In genomic region chr4:128317951-128318350, GRCm38 (mm10) we compare ENCODE assay signal across 13 mouse cellular contexts. TPM values are rescaled to one million over a fixed set of nuclear protein-coding genes. Genes with fewer than 3 reads are reported as not detected.
A peak's percentile ranks its signal among the peaks of the same experiment; 100 is the strongest.
DNase-seq lines count a peak whose midpoint lies in the region; ATAC-seq and TF ChIP-seq lines count a peak whose summit lies in the region.
"Had no signal": no experiment of that assay in that cellular context is flagged by ENCODE, and none has a peak within 500 bp of the region (broad histone marks: within the 10 kb centered on the region; RNA-seq: fewer than 3 reads in every experiment).

No protein-coding gene starts in this region.

- H3K27me3 ChIP-seq in heart, postnatal 0 days (ENCODE audit: control insufficient read depth, insufficient read depth, low read length) = no peaks in the 10 kb centered on the region
- H3K27me3 ChIP-seq in embryonic facial prominence, embryonic 11.5 days (ENCODE audit: control insufficient read depth, insufficient read depth, low read length) = no peaks in the 10 kb centered on the region
- H3K27me3 ChIP-seq in thymus, adult 2 months (ENCODE audit: control insufficient read depth, insufficient read depth, low read length) = no peaks in the 10 kb centered on the region
- H3K27me3 ChIP-seq: embryonic facial prominence, embryonic 15.5 days; midbrain, embryonic 13.5 days; stomach, embryonic 15.5 days had no signal

- 83% methylated on average over 4 of the region's 4 CpGs for WGBS in heart, postnatal 0 days
- WGBS in embryonic facial prominence, embryonic 11.5 days = 94% methylated on average over 4 of the region's 4 CpGs
- WGBS in thymus, adult 2 months = 95% methylated on average over 4 of the region's 4 CpGs

- no peaks in the 10 kb centered on the region for H3K4me1 ChIP-seq in heart, postnatal 0 days (ENCODE audit: control insufficient read depth, insufficient read depth)
- H3K4me1 ChIP-seq in embryonic facial prominence, embryonic 11.5 days (ENCODE audit: control insufficient read depth, insufficient read depth, low read length) = no peaks in the 10 kb centered on the region
- no peaks in the 10 kb centered on the region for H3K4me1 ChIP-seq in thymus, adult 2 months (replicated peaks; ENCODE audit: control insufficient read depth, insufficient read depth, low read length)
- H3K4me1 ChIP-seq: embryonic facial prominence, embryonic 15.5 days; limb, embryonic 12.5 days; midbrain, embryonic 13.5 days; stomach, embryonic 15.5 days had no signal

- no peak for DNase-seq in heart, postnatal 0 days (ENCODE audit: low spot score)
- DNase-seq in heart, postnatal 25 days (ENCODE audit: low spot score) = no peak
- peak; percentile 7 to 19 for DNase-seq in lung, adult 18-20 months
- DNase-seq in lung, postnatal 25 days (ENCODE audit: low spot score) = no peak
- peak; percentile 2 for DNase-seq in embryonic facial prominence, embryonic 11.5 days (ENCODE audit: low spot score)
- peak; percentile 57 for DNase-seq in testis, postnatal 10 days (ENCODE audit: low spot score)
- no peak for DNase-seq in layer of hippocampus, adult 11-12 months (ENCODE audit: low spot score)
- DNase-seq in thymus, adult 2 months = no peak
- DNase-seq: kidney, adult 11 months had no signal

- H3K4me2 ChIP-seq in heart, postnatal 0 days (ENCODE audit: low read depth, low read length) = no peak overlapping the region
- no peak overlapping the region for H3K4me2 ChIP-seq in embryonic facial prominence, embryonic 11.5 days (ENCODE audit: low read depth, low read length)
- H3K4me2 ChIP-seq: embryonic facial prominence, embryonic 15.5 days; limb, embryonic 12.5 days; midbrain, embryonic 13.5 days; stomach, embryonic 15.5 days had no signal

- no peak for TF ChIP-seq POLR2A in thymus, adult 2 months (IDR thresholded peaks at IDR 0.05; ENCODE audit: control insufficient read depth, extremely low read depth, insufficient read depth, low read length, poor library complexity)

- TF ChIP-seq EP300 in heart, postnatal 0 days (IDR thresholded peaks at IDR 0.05; ENCODE audit: low read depth) = no peak

- no peak overlapping the region for H3K9ac ChIP-seq in heart, postnatal 0 days (replicated peaks; ENCODE audit: low read depth, low read length)
- H3K9ac ChIP-seq in embryonic facial prominence, embryonic 11.5 days (replicated peaks; ENCODE audit: low read length) = no peak overlapping the region
- H3K9ac ChIP-seq: embryonic facial prominence, embryonic 15.5 days; limb, embryonic 12.5 days; midbrain, embryonic 13.5 days; stomach, embryonic 15.5 days had no signal

- intact Hi-C loops in heart, postnatal 25 days (cut with DNase I) = no loop called here

- no peak for ATAC-seq in heart, postnatal 0 days (ENCODE audit: insufficient read depth, low read depth)
- ATAC-seq in embryonic facial prominence, embryonic 11.5 days (replicated peaks; ENCODE audit: insufficient number of reproducible peaks, low FRiP score, low TSS enrichment, low read depth) = no peak
- ATAC-seq: midbrain, embryonic 13.5 days had no signal

- no peak overlapping the region for H3K4me3 ChIP-seq in heart, postnatal 0 days (ENCODE audit: low read depth, low read length)
- no peak overlapping the region for H3K4me3 ChIP-seq in embryonic facial prominence, embryonic 11.5 days (ENCODE audit: low read depth, low read length)
- no peak overlapping the region for H3K4me3 ChIP-seq in thymus, adult 2 months (ENCODE audit: control insufficient read depth, insufficient read depth, low read length)
- H3K4me3 ChIP-seq: embryonic facial prominence, embryonic 15.5 days; limb, embryonic 12.5 days; midbrain, embryonic 13.5 days; stomach, embryonic 15.5 days had no signal

- H3K9me3 ChIP-seq in heart, postnatal 0 days (replicated peaks; ENCODE audit: control insufficient read depth, low read length) = no peaks in the 10 kb centered on the region
- H3K9me3 ChIP-seq in embryonic facial prominence, embryonic 11.5 days (replicated peaks; ENCODE audit: control insufficient read depth, low read length) = no peaks in the 10 kb centered on the region
- H3K9me3 ChIP-seq: embryonic facial prominence, embryonic 15.5 days; limb, embryonic 12.5 days; midbrain, embryonic 13.5 days; stomach, embryonic 15.5 days had no signal

- TF ChIP-seq CTCF in heart, postnatal 0 days (IDR thresholded peaks at IDR 0.05; ENCODE audit: low read depth) = peak; percentile 19; the same call in 1 of the 2 replicates
- TF ChIP-seq CTCF in thymus, adult 2 months (IDR thresholded peaks at IDR 0.05; ENCODE audit: borderline replicate concordance, control insufficient read depth, extremely low read depth, insufficient read depth, low read length, poor library complexity) = no peak

- H3K36me3 ChIP-seq in heart, postnatal 0 days (replicated peaks; ENCODE audit: control insufficient read depth, insufficient read depth, low read length) = no peaks in the 10 kb centered on the region
- no peaks in the 10 kb centered on the region for H3K36me3 ChIP-seq in embryonic facial prominence, embryonic 11.5 days (replicated peaks; ENCODE audit: control insufficient read depth, insufficient read depth, low read depth, low read length)
- H3K36me3 ChIP-seq in thymus, adult 2 months (ENCODE audit: control insufficient read depth, insufficient read depth, low read length) = no peaks in the 10 kb centered on the region
- H3K36me3 ChIP-seq: embryonic facial prominence, embryonic 15.5 days; limb, embryonic 12.5 days; stomach, embryonic 15.5 days had no signal

- no peak overlapping the region for H3K27ac ChIP-seq in heart, postnatal 0 days (ENCODE audit: low read depth)
- no peak overlapping the region for H3K27ac ChIP-seq in embryonic facial prominence, embryonic 11.5 days (replicated peaks; ENCODE audit: low read depth, low read length)
- no peak overlapping the region for H3K27ac ChIP-seq in thymus, adult 2 months (ENCODE audit: control insufficient read depth, insufficient read depth, low read length)
- H3K27ac ChIP-seq: embryonic facial prominence, embryonic 15.5 days; limb, embryonic 12.5 days; midbrain, embryonic 13.5 days; stomach, embryonic 15.5 days had no signal

RNA-seq across cellular contexts. Expression of gene Hmgb4, which starts 57.2 kb away (rescaled TPM):
- total RNA-seq in heart, postnatal 0 days (2014; rRNA removed; ENCODE audit: low replicate concordance) = not detected in 2 replicates
- not detected in 2 replicates for polyA plus RNA-seq in heart, postnatal 0 days (2015; fragmentation: Nextera tagmentation; extraction: Ambion mirVana)
- not detected for total RNA-seq in heart, postnatal 25 days (2021)
- polyA plus RNA-seq in embryonic facial prominence, embryonic 11.5 days (2014; fragmentation: Nextera tagmentation; extraction: Ambion mirVana) = not detected in 2 replicates
- polyA plus RNA-seq in thymus, adult 2 months (2012; rRNA removed) = not detected in 2 replicates
- polyA plus RNA-seq: embryonic facial prominence, embryonic 15.5 days; limb, embryonic 12.5 days; stomach, embryonic 15.5 days had no signal

Comparison
In these comparisons a context has a peak if more than half of its experiments do, and no peak if none do; other contexts are left out.
1. DNase-seq: peak in lung, adult 18-20 months (2 of 2), embryonic facial prominence, embryonic 11.5 days (single experiment) and testis, postnatal 10 days (single experiment); none in heart, postnatal 0 days (single experiment), heart, postnatal 25 days (single experiment), lung, postnatal 25 days (single experiment), layer of hippocampus, adult 11-12 months (single experiment) and thymus, adult 2 months (single experiment).